Mouse (Mus musculus): Measurements from ENCODE around the gene Riox1. TPM values are rescaled to one million over a fixed set of nuclear protein-coding genes. Genes with fewer than 3 reads are reported as not detected.

Riox1 gene
- polyA plus RNA-seq, 1 experiment = 2.4 TPM

GRCm38 (mm10) chr12:83978862-83979261, 28.5 kb downstream of the Riox1 start:
- peaks cover 5% of the 10 kb centered on the region for H3K4me1 ChIP-seq (ENCODE audit: control insufficient read depth, insufficient read depth, low read length)
- no peaks in the 10 kb centered on the region for H3K36me3 ChIP-seq (ENCODE audit: control insufficient read depth, insufficient read depth, low read length)
- H3K27me3 ChIP-seq (ENCODE audit: control insufficient read depth, insufficient read depth, low read length) = no peaks in the 10 kb centered on the region
- H3K4me3 ChIP-seq (ENCODE audit: control insufficient read depth, low read depth, low read length) = peak overlapping the region; percentile 79
- TF ChIP-seq CTCF (IDR thresholded peaks at IDR 0.05; ENCODE audit: control insufficient read depth, insufficient read depth, insufficient replicate concordance, low read depth, low read length) = no peak
- no peak for TF ChIP-seq POLR2A (IDR thresholded peaks at IDR 0.05; ENCODE audit: control insufficient read depth, low read depth, low read length)
- no peak overlapping the region for H3K27ac ChIP-seq (ENCODE audit: control insufficient read depth, insufficient read depth, low read depth, low read length)

- Histone ChIP-seq H3K36me3 (ENCODE audit: control insufficient read depth, insufficient read depth, low read length) (no peaks in the 10 kb centered on the region), H3K4me1 (ENCODE audit: control insufficient read depth, insufficient read depth, low read length) (peaks cover 5% of the 10 kb centered on the region), H3K4me3 (ENCODE audit: control insufficient read depth, low read depth, low read length) (no peak overlapping the region), H3K27me3 (ENCODE audit: control insufficient read depth, insufficient read depth, low read length) (no peaks in the 10 kb centered on the region), H3K27ac (ENCODE audit: control insufficient read depth, insufficient read depth, low read depth, low read length) (no peak overlapping the region)
- no peak for TF ChIP-seq POLR2A (IDR thresholded peaks at IDR 0.05; ENCODE audit: control insufficient read depth, low read depth, low read length)
- TF ChIP-seq CTCF (IDR thresholded peaks at IDR 0.05; ENCODE audit: control insufficient read depth, insufficient read depth, insufficient replicate concordance, low read depth, low read length) = no peak
Observed at GRCm38 (mm10) chr12:83981615-83982014, 31.2 kb downstream of the Riox1 start.

GRCm38 (mm10) chr12:83984752-83985151, 34.3 kb downstream of the Riox1 start, which contains the start of gene Heatr4:
Gene Heatr4 (minus strand): TSS chr12:83984852.
- TF ChIP-seq CTCF (IDR thresholded peaks at IDR 0.05; ENCODE audit: control insufficient read depth, insufficient read depth, insufficient replicate concordance, low read depth, low read length) (no peak), POLR2A (IDR thresholded peaks at IDR 0.05; ENCODE audit: control insufficient read depth, low read depth, low read length) (no peak)
- Histone ChIP-seq H3K27me3 (ENCODE audit: control insufficient read depth, insufficient read depth, low read length) (no peaks in the 10 kb centered on the region), H3K4me3 (ENCODE audit: control insufficient read depth, low read depth, low read length) (peak within 1 kb of the TSS; percentile 80), H3K36me3 (ENCODE audit: control insufficient read depth, insufficient read depth, low read length) (no peaks in the 10 kb centered on the region), H3K4me1 (ENCODE audit: control insufficient read depth, insufficient read depth, low read length) (peaks cover 9% of the 10 kb centered on the region), H3K27ac (ENCODE audit: control insufficient read depth, insufficient read depth, low read depth, low read length) (no peak within 1 kb of the TSS)

GRCm38 (mm10) chr12:83987242-83987582, 36.8 kb downstream of the Riox1 start:
- H3K4me3 ChIP-seq (ENCODE audit: control insufficient read depth, low read depth, low read length) = peak overlapping the region; percentile 82
- H3K27ac ChIP-seq (ENCODE audit: control insufficient read depth, insufficient read depth, low read depth, low read length) = peak overlapping the region; percentile 51
- TF ChIP-seq CTCF (IDR thresholded peaks at IDR 0.05; ENCODE audit: control insufficient read depth, insufficient read depth, insufficient replicate concordance, low read depth, low read length) (no peak), POLR2A (IDR thresholded peaks at IDR 0.05; ENCODE audit: control insufficient read depth, low read depth, low read length) (no peak)
- H3K4me1 ChIP-seq (ENCODE audit: control insufficient read depth, insufficient read depth, low read length) = peaks cover 6% of the 10 kb centered on the region
- H3K27me3 ChIP-seq (ENCODE audit: control insufficient read depth, insufficient read depth, low read length) = no peaks in the 10 kb centered on the region
- H3K36me3 ChIP-seq (ENCODE audit: control insufficient read depth, insufficient read depth, low read length) = no peaks in the 10 kb centered on the region

- H3K4me1 ChIP-seq (ENCODE audit: control insufficient read depth, insufficient read depth, low read length) = peaks cover 6% of the 10 kb centered on the region
- H3K36me3 ChIP-seq (ENCODE audit: control insufficient read depth, insufficient read depth, low read length) = no peaks in the 10 kb centered on the region
- peak; percentile 55; the same call in 1 of the 2 replicates for TF ChIP-seq CTCF (IDR thresholded peaks at IDR 0.05; ENCODE audit: control insufficient read depth, insufficient read depth, insufficient replicate concordance, low read depth, low read length)
- TF ChIP-seq POLR2A (IDR thresholded peaks at IDR 0.05; ENCODE audit: control insufficient read depth, low read depth, low read length) = peak; percentile 27; the same call in 1 of the 2 replicates
- H3K4me3 ChIP-seq (ENCODE audit: control insufficient read depth, low read depth, low read length) = peak within 1 kb of the TSS; percentile 82
- peak within 1 kb of the TSS; percentile 51 for H3K27ac ChIP-seq (ENCODE audit: control insufficient read depth, insufficient read depth, low read depth, low read length)
- no peaks in the 10 kb centered on the region for H3K27me3 ChIP-seq (ENCODE audit: control insufficient read depth, insufficient read depth, low read length)
Observed at GRCm38 (mm10) chr12:83987583-83988441, 37.4 kb downstream of the Riox1 start, which contains the start of gene Acot2. Gene Acot2 (plus strand): TSS chr12:83987861.

- Histone ChIP-seq H3K4me3 (ENCODE audit: control insufficient read depth, low read depth, low read length) (peak overlapping the region; percentile 82), H3K4me1 (ENCODE audit: control insufficient read depth, insufficient read depth, low read length) (peaks cover 6% of the 10 kb centered on the region), H3K36me3 (ENCODE audit: control insufficient read depth, insufficient read depth, low read length) (no peaks in the 10 kb centered on the region), H3K27ac (ENCODE audit: control insufficient read depth, insufficient read depth, low read depth, low read length) (no peak overlapping the region), H3K27me3 (ENCODE audit: control insufficient read depth, insufficient read depth, low read length) (no peaks in the 10 kb centered on the region)
- TF ChIP-seq POLR2A (IDR thresholded peaks at IDR 0.05; ENCODE audit: control insufficient read depth, low read depth, low read length) (no peak), CTCF (IDR thresholded peaks at IDR 0.05; ENCODE audit: control insufficient read depth, insufficient read depth, insufficient replicate concordance, low read depth, low read length) (no peak)
Observed at GRCm38 (mm10) chr12:83988483-83988882, 38.1 kb downstream of the Riox1 start.

- Histone ChIP-seq H3K36me3 (ENCODE audit: control insufficient read depth, insufficient read depth, low read length) (no peaks in the 10 kb centered on the region), H3K27ac (ENCODE audit: control insufficient read depth, insufficient read depth, low read depth, low read length) (no peak overlapping the region), H3K4me1 (ENCODE audit: control insufficient read depth, insufficient read depth, low read length) (peaks cover 6% of the 10 kb centered on the region), H3K4me3 (ENCODE audit: control insufficient read depth, low read depth, low read length) (no peak overlapping the region), H3K27me3 (ENCODE audit: control insufficient read depth, insufficient read depth, low read length) (no peaks in the 10 kb centered on the region)
- no peak for TF ChIP-seq POLR2A (IDR thresholded peaks at IDR 0.05; ENCODE audit: control insufficient read depth, low read depth, low read length)
- no peak for TF ChIP-seq CTCF (IDR thresholded peaks at IDR 0.05; ENCODE audit: control insufficient read depth, insufficient read depth, insufficient replicate concordance, low read depth, low read length)
Observed at GRCm38 (mm10) chr12:83989378-83989777, 39.0 kb downstream of the Riox1 start.

All from testis, adult 2 months (tissue).